Mouse (Mus musculus) stomach, postnatal 0 days (tissue): ENCODE results near the gene G3bp1. TPM values are rescaled to one million over a fixed set of nuclear protein-coding genes. Genes with fewer than 3 reads are reported as not detected.

Source experiments
- ATAC-seq: fragments of 200-750 bp; cut with Nextera tagmentation; 2 replicates; pipeline ENCODE4 v1.8.0; 2017; ENCODE audit not compliant: low FRiP score, low TSS enrichment
- DNase-seq: peaks from one replicate; pipeline ENCODE4 v3.0.0-alpha.2; 2016; ENCODE audit warnings: low spot score
- H3K27ac ChIP-seq: fragments of 300-500 bp; sonication (generic); replicated peaks from 2 replicates; pipeline ENCODE4 v1.5.1; 2014; ENCODE audit warnings: mild to moderate bottlenecking, control low read depth
- H3K27me3 ChIP-seq: fragments of 300-500 bp; sonication (generic); 2 replicates; pipeline ENCODE4 v1.6.1; 2014; ENCODE audit warnings: low read length; ENCODE audit not compliant: control insufficient read depth, insufficient read depth
- H3K36me3 ChIP-seq: fragments of 300-500 bp; sonication (generic); 2 replicates; pipeline ENCODE4 v1.6.1; 2014; ENCODE audit warnings: low read length, mixed read lengths; ENCODE audit not compliant: control insufficient read depth, insufficient read depth
- H3K4me1 ChIP-seq: fragments of 300-500 bp; sonication (generic); replicated peaks from 2 replicates; pipeline ENCODE4 v1.6.1; 2014; ENCODE audit warnings: antibody characterized with exemption; ENCODE audit not compliant: control insufficient read depth, insufficient read depth
- H3K4me2 ChIP-seq: fragments of 300-500 bp; sonication (generic); replicated peaks from 2 replicates; pipeline ENCODE4 v1.6.1; 2014; ENCODE audit warnings: low read depth, mild to moderate bottlenecking, control low read depth, moderate library complexity
- H3K4me3 ChIP-seq: fragments of 300-500 bp; sonication (generic); 2 replicates; pipeline ENCODE4 v1.5.1; 2014; ENCODE audit warnings: low read depth, low read length, control low read depth
- H3K9ac ChIP-seq: fragments of 300-500 bp; sonication (generic); 2 replicates; pipeline ENCODE4 v1.6.1; 2014; ENCODE audit warnings: mild to moderate bottlenecking, low read length, control low read depth, mixed read lengths
- H3K9me3 ChIP-seq: fragments of 300-500 bp; sonication (generic); 2 replicates; pipeline ENCODE4 v1.6.1; 2016; ENCODE audit warnings: low read length; ENCODE audit not compliant: control insufficient read depth
- CTCF ChIP-seq: IDR thresholded peaks from 2 replicates; pipeline ENCODE4 v1.5.1; 2016; ENCODE audit warnings: antibody characterized with exemption, low read depth, mild to moderate bottlenecking, moderate library complexity
- EP300 ChIP-seq: optimal IDR thresholded peaks from 2 replicates; pipeline ENCODE3; 2016; ENCODE audit warnings: antibody characterized with exemption
- WGBS: fragments of 180-500 bp; shearing (Covaris S2); extraction: QIAGEN DNeasy Blood & Tissue Kit; methylation state at CpG from one replicate; pipeline ENCODE4 v1.1.7; 2014; 5-methylcytosine and 5-hydroxymethylcytosine counted together
- polyA plus RNA-seq: library from polyadenylated mRNA; unstranded; fragments of >200 nt; fragmentation: Nextera tagmentation; extraction: Ambion mirVana; gene quantifications from 2 replicates; pipeline ENCODE4 v1.2.1, GENCODE M21; 2015

G3bp1 gene
- polyA plus RNA-seq, 1 experiment from 2014 or later: 59.5 TPM

GRCm38 (mm10) chr11:55459850-55460558 is 9.5 kb upstream of the G3bp1 start:
- no peak for ATAC-seq
- WGBS: 16% methylated on average over 3 of the region's 3 CpGs
- H3K27ac ChIP-seq: peak overlapping the region; percentile 89

GRCm38 (mm10) chr11:55460559-55461018 is 8.9 kb upstream of the G3bp1 start:
- H3K4me2 ChIP-seq: peak overlapping the region; percentile 93
- DNase-seq: peak; percentile 45
- 2% methylated on average over 17 of the region's 17 CpGs for WGBS

More at GRCm38 (mm10) chr11:55459850-55460558, 9.5 kb upstream of the G3bp1 start:
- TF ChIP-seq CTCF (no peak), EP300 (no peak)
- H3K9ac ChIP-seq: peak overlapping the region; percentile 81
- H3K4me1 ChIP-seq: peaks cover 2% of the 10 kb centered on the region; the same call in 1 of the 2 replicates
- no peaks in the 10 kb centered on the region for H3K9me3 ChIP-seq
- no peaks in the 10 kb centered on the region for H3K27me3 ChIP-seq
- H3K4me2 ChIP-seq: peak overlapping the region; percentile 93
- DNase-seq: peak; percentile 47
- H3K4me3 ChIP-seq: peak overlapping the region; percentile 81
- H3K36me3 ChIP-seq: no peaks in the 10 kb centered on the region

GRCm38 (mm10) chr11:55461019-55461645 is 8.4 kb upstream of the G3bp1 start, which contains the start of gene Atox1:
Atox1 (minus strand) TSS chr11:55461239.
- no peaks in the 10 kb centered on the region for H3K27me3 ChIP-seq
- no peaks in the 10 kb centered on the region for H3K9me3 ChIP-seq
- H3K27ac ChIP-seq: peak within 1 kb of the TSS; percentile 89
- H3K4me2 ChIP-seq: peak within 1 kb of the TSS; percentile 93
- DNase-seq (peak; percentile 98), ATAC-seq (peak; percentile 98)
- peak within 1 kb of the TSS; percentile 81 for H3K9ac ChIP-seq
- H3K4me3 ChIP-seq: peak within 1 kb of the TSS; percentile 81
- WGBS: under 1% methylated on average over 36 of the region's 36 CpGs
- no peak for TF ChIP-seq EP300
- no peak for TF ChIP-seq CTCF
- H3K36me3 ChIP-seq: no peaks in the 10 kb centered on the region
- peaks cover 2% of the 10 kb centered on the region; the same call in 1 of the 2 replicates for H3K4me1 ChIP-seq

More at GRCm38 (mm10) chr11:55460559-55461018, 8.9 kb upstream of the G3bp1 start:
- Histone ChIP-seq H3K4me1 (peaks cover 2% of the 10 kb centered on the region; the same call in 1 of the 2 replicates), H3K4me3 (peak overlapping the region; percentile 81), H3K27ac (peak overlapping the region; percentile 89), H3K9ac (peak overlapping the region; percentile 81), H3K9me3 (no peaks in the 10 kb centered on the region), H3K36me3 (no peaks in the 10 kb centered on the region), H3K27me3 (no peaks in the 10 kb centered on the region)
- peak; percentile 43 for ATAC-seq
- TF ChIP-seq EP300 (no peak), CTCF (peak; percentile 60)

- Histone ChIP-seq H3K4me3 (no peak overlapping the region), H3K9me3 (no peaks in the 10 kb centered on the region), H3K4me1 (peaks cover 2% of the 10 kb centered on the region; the same call in 1 of the 2 replicates), H3K9ac (no peak overlapping the region), H3K27me3 (no peaks in the 10 kb centered on the region), H3K4me2 (no peak overlapping the region), H3K27ac (no peak overlapping the region), H3K36me3 (no peaks in the 10 kb centered on the region)
- ATAC-seq (no peak), DNase-seq (no peak)
- WGBS: 95% methylated on average over 9 of the region's 9 CpGs
- TF ChIP-seq EP300: no peak
- no peak for TF ChIP-seq CTCF
Observed at GRCm38 (mm10) chr11:55462149-55462548, 7.3 kb upstream of the G3bp1 start.

GRCm38 (mm10) chr11:55464707-55465106 is 4.8 kb upstream of the G3bp1 start:
- Histone ChIP-seq H3K27ac (no peak overlapping the region; the same call in 1 of the 2 replicates), H3K36me3 (no peaks in the 10 kb centered on the region), H3K27me3 (no peaks in the 10 kb centered on the region), H3K9ac (no peak overlapping the region), H3K9me3 (no peaks in the 10 kb centered on the region), H3K4me2 (no peak overlapping the region), H3K4me3 (no peak overlapping the region), H3K4me1 (peaks cover 2% of the 10 kb centered on the region; the same call in 1 of the 2 replicates)
- TF ChIP-seq EP300 (no peak), CTCF (no peak)
- no peak for ATAC-seq
- DNase-seq: no peak
- WGBS: 80% methylated on average over 10 of the region's 10 CpGs
